Mouse (Mus musculus): Measurements from ENCODE around the gene Auts2. TPM values are rescaled to one million over a fixed set of nuclear protein-coding genes. Genes with fewer than 3 reads are reported as not detected.

Auts2 gene
- total and polyA plus RNA-seq, 2 experiments from 2014 or later: 6.8 to 12.1 TPM

DNA sequence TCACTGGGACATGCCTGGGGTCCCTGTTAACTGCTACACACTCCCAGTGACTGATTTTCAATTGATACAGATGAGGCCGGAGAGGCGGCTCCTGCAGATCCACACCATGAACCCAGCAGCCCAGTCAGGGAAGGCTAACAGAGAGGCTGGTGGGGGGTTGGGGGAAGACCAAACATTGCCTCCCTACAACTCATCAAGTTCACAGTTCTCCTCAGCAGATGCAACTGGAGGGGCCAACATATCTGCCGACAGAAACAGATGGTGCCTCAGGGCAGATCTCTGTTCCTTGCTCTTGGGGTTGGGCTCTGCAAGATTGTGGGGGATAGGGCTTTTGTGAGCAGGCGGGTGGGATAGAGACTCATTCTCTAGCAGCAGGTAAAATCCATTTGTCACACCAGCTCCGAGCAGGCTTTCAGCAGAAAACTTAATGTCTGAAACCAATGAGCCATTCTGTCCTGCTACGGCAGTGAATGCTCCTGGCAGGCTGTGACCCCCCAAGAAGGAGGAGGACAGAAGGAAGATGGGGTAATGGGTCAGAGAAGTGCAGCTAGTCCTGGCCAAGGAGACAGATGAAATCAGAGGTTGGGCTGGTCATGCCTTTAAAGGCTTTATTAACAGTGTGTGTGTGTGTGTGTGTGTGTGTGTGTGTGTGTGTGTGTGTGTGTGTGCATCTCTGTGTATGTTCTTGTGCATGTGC is 740.7 kb downstream of the Auts2 start:
- ATAC-seq (ENCODE audit: insufficient read depth, low read depth): no peak
- H3K9me3 ChIP-seq (replicated peaks; ENCODE audit: control insufficient read depth, low read length): no peaks in the 10 kb centered on the region
- 65% methylated on average over 6 of the region's 6 CpGs for WGBS

DNA sequence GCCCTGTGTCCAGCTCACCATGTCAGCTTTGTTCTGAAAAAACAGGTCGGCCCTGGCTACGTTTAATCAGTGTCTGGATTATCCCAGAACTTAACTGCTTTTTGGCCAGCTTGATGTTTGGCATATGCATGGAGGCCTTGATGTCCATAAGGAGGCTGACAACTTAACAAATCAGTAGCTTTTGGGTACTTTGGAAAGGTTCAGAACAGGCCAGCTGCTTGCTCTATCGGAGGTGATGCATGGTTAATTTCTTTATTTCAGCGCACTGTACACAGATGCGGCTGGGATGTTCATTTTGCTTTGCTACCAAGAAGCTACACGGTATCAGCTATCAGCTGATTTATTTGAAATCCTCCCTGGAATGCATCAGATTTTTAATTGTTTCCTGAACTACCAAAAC is 741.2 kb downstream of the Auts2 start:
- WGBS: 68% methylated on average over 6 of the region's 6 CpGs
- no peaks in the 10 kb centered on the region for H3K27me3 ChIP-seq (ENCODE audit: control insufficient read depth, insufficient read depth, low read length)
- H3K4me3 ChIP-seq (ENCODE audit: low read depth, low read length): no peak overlapping the region
- TF ChIP-seq CTCF (IDR thresholded peaks at IDR 0.05; ENCODE audit: low read depth) (no peak), EP300 (IDR thresholded peaks at IDR 0.05; ENCODE audit: low read depth) (no peak)
- no peaks in the 10 kb centered on the region for H3K4me1 ChIP-seq (ENCODE audit: control insufficient read depth, insufficient read depth)
- H3K9ac ChIP-seq (replicated peaks; ENCODE audit: low read depth, low read length): no peak overlapping the region
- no peak overlapping the region for H3K4me2 ChIP-seq (ENCODE audit: low read depth, low read length)
- DNase-seq (ENCODE audit: low spot score) (no peak), ATAC-seq (ENCODE audit: insufficient read depth, low read depth) (no peak)
- H3K36me3 ChIP-seq (replicated peaks; ENCODE audit: control insufficient read depth, insufficient read depth, low read length): no peaks in the 10 kb centered on the region
- H3K27ac ChIP-seq (ENCODE audit: low read depth): no peak overlapping the region
- H3K9me3 ChIP-seq (replicated peaks; ENCODE audit: control insufficient read depth, low read length): no peaks in the 10 kb centered on the region

More for the DNA sequence above, 740.7 kb downstream of the Auts2 start:
- Histone ChIP-seq H3K27ac (ENCODE audit: low read depth) (no peak overlapping the region), H3K36me3 (replicated peaks; ENCODE audit: control insufficient read depth, insufficient read depth, low read length) (no peaks in the 10 kb centered on the region), H3K4me2 (ENCODE audit: low read depth, low read length) (no peak overlapping the region), H3K27me3 (ENCODE audit: control insufficient read depth, insufficient read depth, low read length) (no peaks in the 10 kb centered on the region), H3K4me1 (ENCODE audit: control insufficient read depth, insufficient read depth) (no peaks in the 10 kb centered on the region), H3K9ac (replicated peaks; ENCODE audit: low read depth, low read length) (no peak overlapping the region), H3K4me3 (ENCODE audit: low read depth, low read length) (no peak overlapping the region)
- TF ChIP-seq EP300 (IDR thresholded peaks at IDR 0.05; ENCODE audit: low read depth): no peak
- TF ChIP-seq CTCF (IDR thresholded peaks at IDR 0.05; ENCODE audit: low read depth): no peak
- no peak for DNase-seq (ENCODE audit: low spot score)

DNA sequence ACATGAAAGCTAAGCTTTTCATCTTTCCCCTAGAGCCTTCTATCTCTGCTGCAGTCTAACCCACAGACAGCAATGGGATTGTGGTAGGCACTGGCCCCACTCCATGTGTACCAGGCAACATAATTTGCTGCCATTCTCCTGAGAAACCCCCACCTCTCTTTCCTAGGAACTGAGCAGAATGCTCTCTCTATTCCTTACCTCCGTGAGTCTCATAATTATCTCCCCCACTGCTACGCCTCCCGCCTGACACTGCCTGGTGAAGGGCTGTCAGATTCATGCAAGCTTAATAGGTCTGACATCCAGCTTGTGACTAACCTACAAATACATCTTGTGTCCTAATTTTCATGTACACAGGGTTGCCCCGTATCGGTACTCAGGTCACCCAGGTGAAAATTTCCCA is 744.8 kb downstream of the Auts2 start:
- Histone ChIP-seq H3K4me1 (ENCODE audit: control insufficient read depth, insufficient read depth) (no peaks in the 10 kb centered on the region), H3K27ac (ENCODE audit: low read depth) (no peak overlapping the region), H3K4me2 (ENCODE audit: low read depth, low read length) (no peak overlapping the region), H3K4me3 (ENCODE audit: low read depth, low read length) (no peak overlapping the region), H3K9ac (replicated peaks; ENCODE audit: low read depth, low read length) (no peak overlapping the region), H3K9me3 (replicated peaks; ENCODE audit: control insufficient read depth, low read length) (no peaks in the 10 kb centered on the region), H3K27me3 (ENCODE audit: control insufficient read depth, insufficient read depth, low read length) (no peaks in the 10 kb centered on the region), H3K36me3 (replicated peaks; ENCODE audit: control insufficient read depth, insufficient read depth, low read length) (no peaks in the 10 kb centered on the region)
- WGBS: 79% methylated on average over 5 of the region's 5 CpGs
- ATAC-seq (ENCODE audit: insufficient read depth, low read depth) (no peak), DNase-seq (ENCODE audit: low spot score) (no peak)
- TF ChIP-seq EP300 (IDR thresholded peaks at IDR 0.05; ENCODE audit: low read depth) (no peak), CTCF (IDR thresholded peaks at IDR 0.05; ENCODE audit: low read depth) (no peak)

DNA sequence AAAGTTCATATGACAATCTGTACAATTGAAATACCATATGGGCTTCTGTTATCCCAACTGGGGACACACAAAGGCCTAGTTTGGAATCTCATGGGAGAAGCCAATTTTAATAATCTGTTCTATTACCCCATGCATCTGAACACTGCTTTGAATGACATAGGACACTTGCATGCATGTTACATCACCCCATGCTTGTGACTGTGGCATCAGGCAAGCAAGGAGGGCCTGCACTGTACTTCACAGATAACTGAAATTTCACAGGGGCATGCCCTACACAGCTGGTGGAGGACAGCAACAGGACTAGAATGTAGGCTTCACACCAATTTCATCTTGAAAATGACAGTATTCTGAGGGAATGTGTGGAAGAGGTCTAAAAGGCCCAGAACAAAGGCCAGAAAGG is 746.1 kb downstream of the Auts2 start:
- ATAC-seq (ENCODE audit: insufficient read depth, low read depth): no peak
- H3K27ac ChIP-seq (ENCODE audit: low read depth): no peak overlapping the region
- no peak overlapping the region for H3K4me2 ChIP-seq (ENCODE audit: low read depth, low read length)
- H3K4me3 ChIP-seq (ENCODE audit: low read depth, low read length): no peak overlapping the region
- no peaks in the 10 kb centered on the region for H3K4me1 ChIP-seq (ENCODE audit: control insufficient read depth, insufficient read depth)
- no peaks in the 10 kb centered on the region for H3K36me3 ChIP-seq (replicated peaks; ENCODE audit: control insufficient read depth, insufficient read depth, low read length)
- no peaks in the 10 kb centered on the region for H3K27me3 ChIP-seq (ENCODE audit: control insufficient read depth, insufficient read depth, low read length)
- TF ChIP-seq CTCF (IDR thresholded peaks at IDR 0.05; ENCODE audit: low read depth) (no peak), EP300 (IDR thresholded peaks at IDR 0.05; ENCODE audit: low read depth) (no peak)
- no peak for DNase-seq (ENCODE audit: low spot score)
- no peaks in the 10 kb centered on the region for H3K9me3 ChIP-seq (replicated peaks; ENCODE audit: control insufficient read depth, low read length)
- H3K9ac ChIP-seq (replicated peaks; ENCODE audit: low read depth, low read length): no peak overlapping the region

DNA sequence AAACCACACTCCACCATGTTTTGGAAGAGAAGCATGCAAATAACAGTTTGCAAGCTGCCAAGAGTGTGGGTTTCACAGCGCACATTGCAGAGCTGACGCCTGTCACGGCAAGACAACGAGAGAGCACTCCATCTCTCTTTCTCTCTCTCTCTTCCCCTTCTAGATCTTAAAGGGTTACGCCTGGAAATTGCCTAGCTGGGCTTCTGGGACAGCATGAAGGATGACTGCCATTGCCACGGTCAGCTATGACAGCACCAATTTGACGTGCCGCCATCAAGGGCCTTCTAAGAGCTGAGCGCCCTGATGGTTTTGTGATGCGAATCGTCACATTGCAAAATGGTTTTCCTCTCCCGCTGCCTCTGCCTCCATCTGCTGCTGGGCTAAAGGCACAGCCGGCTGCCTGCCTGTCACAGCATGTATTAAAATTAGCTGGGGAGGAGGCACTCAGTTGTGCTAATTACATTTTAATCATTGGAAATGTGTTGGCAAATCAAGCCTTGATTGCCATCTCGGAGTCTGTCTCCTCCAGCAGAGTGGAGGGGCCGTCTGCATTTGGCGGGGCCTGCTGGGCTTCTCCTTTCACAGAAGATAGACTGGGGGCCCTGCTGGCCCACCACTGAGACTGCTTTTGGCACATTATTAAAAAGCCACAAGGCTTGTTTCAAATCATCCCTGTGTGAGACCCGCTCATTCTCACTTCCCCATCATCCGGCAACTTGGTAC is 748.6 kb downstream of the Auts2 start:
- no peak overlapping the region for H3K4me3 ChIP-seq (ENCODE audit: low read depth, low read length)
- DNase-seq (ENCODE audit: low spot score) (no peak), ATAC-seq (ENCODE audit: insufficient read depth, low read depth) (no peak)
- TF ChIP-seq CTCF (IDR thresholded peaks at IDR 0.05; ENCODE audit: low read depth) (peak; percentile 50), EP300 (IDR thresholded peaks at IDR 0.05; ENCODE audit: low read depth) (no peak)
- H3K9ac ChIP-seq (replicated peaks; ENCODE audit: low read depth, low read length): no peak overlapping the region
- no peak overlapping the region for H3K27ac ChIP-seq (ENCODE audit: low read depth)
- 51% methylated on average over 18 of the region's 18 CpGs for WGBS
- H3K4me2 ChIP-seq (ENCODE audit: low read depth, low read length): no peak overlapping the region
- H3K27me3 ChIP-seq (ENCODE audit: control insufficient read depth, insufficient read depth, low read length): no peaks in the 10 kb centered on the region
- no peaks in the 10 kb centered on the region for H3K36me3 ChIP-seq (replicated peaks; ENCODE audit: control insufficient read depth, insufficient read depth, low read length)
- no peaks in the 10 kb centered on the region for H3K4me1 ChIP-seq (ENCODE audit: control insufficient read depth, insufficient read depth)
- H3K9me3 ChIP-seq (replicated peaks; ENCODE audit: control insufficient read depth, low read length): no peaks in the 10 kb centered on the region
